Mouse (Mus musculus): ENCODE measurements around the gene Itga9.

The Itga9 gene

GRCm38 (mm10) chr9:118768596-118768995 is 162.1 kb downstream of the Itga9 start:
- no peak for DNase-seq (ENCODE audit: low read depth)

GRCm38 (mm10) chr9:118770366-118770765 is 163.9 kb downstream of the Itga9 start:
- DNase-seq (ENCODE audit: low read depth): no peak

GRCm38 (mm10) chr9:118774676-118775075 is 168.2 kb downstream of the Itga9 start:
- no peak for DNase-seq (ENCODE audit: low read depth)

- DNase-seq (ENCODE audit: low read depth): no peak
Observed at GRCm38 (mm10) chr9:118776880-118777438, 170.5 kb downstream of the Itga9 start.

- no peak for DNase-seq (ENCODE audit: low read depth)
Observed at GRCm38 (mm10) chr9:118778596-118778995, 172.1 kb downstream of the Itga9 start.

- DNase-seq (ENCODE audit: low read depth): no peak
Observed at GRCm38 (mm10) chr9:118784621-118785020, 178.1 kb downstream of the Itga9 start.

- no peak for DNase-seq (ENCODE audit: low read depth)
Observed at GRCm38 (mm10) chr9:118785816-118786215, 179.3 kb downstream of the Itga9 start.

- DNase-seq (ENCODE audit: low read depth): no peak
Observed at GRCm38 (mm10) chr9:118788869-118789281, 182.4 kb downstream of the Itga9 start.

- DNase-seq (ENCODE audit: low read depth): no peak
Observed at GRCm38 (mm10) chr9:118791231-118791630, 184.7 kb downstream of the Itga9 start.

GRCm38 (mm10) chr9:118793151-118793785 is 186.8 kb downstream of the Itga9 start:
- no peak for DNase-seq (ENCODE audit: low read depth)

GRCm38 (mm10) chr9:118794668-118795067 is 188.2 kb downstream of the Itga9 start:
- no peak for DNase-seq (ENCODE audit: low read depth)

GRCm38 (mm10) chr9:118795304-118795703 is 188.8 kb downstream of the Itga9 start:
- no peak for DNase-seq (ENCODE audit: low read depth)

- no peak for DNase-seq (ENCODE audit: low read depth)
Observed at GRCm38 (mm10) chr9:118799105-118799504, 192.6 kb downstream of the Itga9 start.

GRCm38 (mm10) chr9:118801176-118801909 is 194.9 kb downstream of the Itga9 start:
- no peak for DNase-seq (ENCODE audit: low read depth)

GRCm38 (mm10) chr9:118801910-118802287 is 195.4 kb downstream of the Itga9 start:
- DNase-seq (ENCODE audit: low read depth): no peak

GRCm38 (mm10) chr9:118802380-118802779 is 195.9 kb downstream of the Itga9 start:
- no peak for DNase-seq (ENCODE audit: low read depth)

GRCm38 (mm10) chr9:118805740-118806139 is 199.2 kb downstream of the Itga9 start:
- no peak for DNase-seq (ENCODE audit: low read depth)

- no peak for DNase-seq (ENCODE audit: low read depth)
Observed at GRCm38 (mm10) chr9:118807669-118808068, 201.2 kb downstream of the Itga9 start.

- no peak for DNase-seq (ENCODE audit: low read depth)
Observed at GRCm38 (mm10) chr9:118812221-118812620, 205.7 kb downstream of the Itga9 start.

- no peak for DNase-seq (ENCODE audit: low read depth)
Observed at GRCm38 (mm10) chr9:118813492-118813891, 207.0 kb downstream of the Itga9 start.

- DNase-seq (ENCODE audit: low read depth): no peak
Observed at GRCm38 (mm10) chr9:118814056-118814455, 207.6 kb downstream of the Itga9 start.

- no peak for DNase-seq (ENCODE audit: low read depth)
Observed at GRCm38 (mm10) chr9:118814461-118814860, 208.0 kb downstream of the Itga9 start.

- no peak for DNase-seq (ENCODE audit: low read depth)
Observed at GRCm38 (mm10) chr9:118815543-118815942, 209.1 kb downstream of the Itga9 start.
